Mouse (Mus musculus) midbrain, postnatal 0 days (tissue): Measurements from ENCODE around the gene Xrcc6. TPM values are rescaled to one million over a fixed set of nuclear protein-coding genes. Genes with fewer than 3 reads are reported as not detected.

Experiments used
- ATAC-seq: fragments of 200-750 bp; cut with Nextera tagmentation; 2 replicates; pipeline ENCODE4 v1.8.0; 2017; ENCODE audit warnings: moderate number of reproducible peaks, mild to moderate bottlenecking, moderate TSS enrichment, moderate library complexity; ENCODE audit not compliant: low FRiP score
- DNase-seq: peaks from one replicate; pipeline ENCODE4 v3.0.0-alpha.2; 2015; ENCODE audit warnings: low spot score
- H3K27ac ChIP-seq: fragments of 300-500 bp; sonication (generic); 2 replicates; pipeline ENCODE4 v1.5.1; 2014; ENCODE audit warnings: low read depth, mild to moderate bottlenecking, low read length, mixed read lengths
- H3K27me3 ChIP-seq: fragments of 300-500 bp; sonication (generic); 2 replicates; pipeline ENCODE4 v1.6.1; 2014; ENCODE audit warnings: low read length, control low read depth, mixed read lengths; ENCODE audit not compliant: insufficient read depth
- H3K36me3 ChIP-seq: fragments of 300-500 bp; sonication (generic); 2 replicates; pipeline ENCODE4 v1.6.1; 2014; ENCODE audit warnings: low read length, control low read depth, mixed read lengths; ENCODE audit not compliant: insufficient read depth
- H3K4me1 ChIP-seq: fragments of 300-500 bp; sonication (generic); 2 replicates; pipeline ENCODE4 v1.6.1; 2014; ENCODE audit warnings: mild to moderate bottlenecking, control low read depth, antibody characterized with exemption, low read length, mixed read lengths; ENCODE audit not compliant: insufficient read depth
- H3K4me2 ChIP-seq: fragments of 300-500 bp; sonication (generic); 2 replicates; pipeline ENCODE4 v1.6.1; 2014; ENCODE audit warnings: low read depth, mild to moderate bottlenecking, low read length, mixed read lengths; ENCODE audit not compliant: poor library complexity, severe bottlenecking
- H3K4me3 ChIP-seq: fragments of 300-500 bp; sonication (generic); 2 replicates; pipeline ENCODE4 v1.5.1; 2014; ENCODE audit warnings: low read depth, mild to moderate bottlenecking, low read length, moderate library complexity
- H3K9ac ChIP-seq: fragments of 300-500 bp; sonication (generic); replicated peaks from 2 replicates; pipeline ENCODE4 v1.6.1; 2014; ENCODE audit warnings: mild to moderate bottlenecking, low read length, moderate library complexity, mixed read lengths; ENCODE audit not compliant: poor library complexity, severe bottlenecking
- H3K9me3 ChIP-seq: fragments of 300-500 bp; sonication (generic); 2 replicates; pipeline ENCODE4 v1.6.1; 2016; ENCODE audit warnings: low read length, control low read depth
- CTCF ChIP-seq: IDR thresholded peaks from 2 replicates; pipeline ENCODE4 v1.5.1; 2016; ENCODE audit warnings: antibody characterized with exemption, mild to moderate bottlenecking
- WGBS: fragments of 180-500 bp; shearing (Covaris S2); extraction: QIAGEN DNeasy Blood & Tissue Kit; methylation state at CpG from one replicate; pipeline ENCODE4 v1.1.7; 2014; 5-methylcytosine and 5-hydroxymethylcytosine counted together
- polyA plus RNA-seq: library from polyadenylated mRNA; unstranded; fragments of >200 nt; fragmentation: Nextera tagmentation; extraction: Ambion mirVana; gene quantifications from 2 replicates; pipeline ENCODE4 v1.2.1, GENCODE M21; 2015
- total RNA-seq: library from RNA; depleted of rRNA; stranded (reverse); fragments of >200 nt; gene quantifications from 2 replicates; pipeline ENCODE4 v1.2.3, GENCODE M21; 2014

The Xrcc6 gene
- total and polyA plus RNA-seq, 2 experiments from 2014 or later: 23.2 to 25.6 TPM

DNA sequence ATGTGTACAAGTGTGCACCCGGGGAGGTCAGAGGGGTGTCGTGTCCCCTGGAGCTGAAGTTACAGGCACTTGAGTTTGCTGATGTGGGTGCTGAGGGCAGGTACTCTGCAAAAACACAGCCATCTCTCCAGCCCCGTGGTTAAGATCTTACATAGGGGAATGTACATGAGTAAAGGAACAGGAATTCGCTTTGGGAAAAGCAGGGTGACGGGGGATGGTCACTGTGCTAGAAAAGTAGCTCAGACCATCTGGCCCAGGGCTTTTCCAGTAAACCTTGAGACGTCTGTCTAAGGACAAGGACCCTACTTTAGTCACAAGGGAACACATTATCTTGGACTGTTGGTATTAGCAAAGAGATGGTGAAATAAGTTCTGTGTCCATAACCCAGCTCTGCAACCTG lies 24.3 kb downstream of the Xrcc6 start:
- Histone ChIP-seq H3K27me3 (no peaks in the 10 kb centered on the region), H3K36me3 (peaks cover 4% of the 10 kb centered on the region; the same call in 1 of the 2 replicates), H3K27ac (no peak overlapping the region), H3K9me3 (no peaks in the 10 kb centered on the region), H3K4me3 (no peak overlapping the region), H3K9ac (no peak overlapping the region), H3K4me1 (no peaks in the 10 kb centered on the region), H3K4me2 (no peak overlapping the region)
- DNase-seq (no peak), ATAC-seq (no peak)
- TF ChIP-seq CTCF: no peak
- WGBS: 88% methylated on average over 6 of the region's 6 CpGs

- Histone ChIP-seq H3K4me3 (peak overlapping the region; percentile 74), H3K27me3 (no peaks in the 10 kb centered on the region), H3K9ac (peak overlapping the region; percentile 79), H3K4me1 (no peaks in the 10 kb centered on the region), H3K27ac (peak overlapping the region; percentile 79), H3K4me2 (peak overlapping the region; percentile 92), H3K9me3 (no peaks in the 10 kb centered on the region), H3K36me3 (peaks cover 4% of the 10 kb centered on the region; the same call in 1 of the 2 replicates)
- ATAC-seq (no peak), DNase-seq (no peak)
- WGBS: 15% methylated on average over 9 of the region's 9 CpGs
- TF ChIP-seq CTCF: no peak
Measured at GRCm38 (mm10) chr15:82014745-82015391, 27.2 kb downstream of the Xrcc6 start.

DNA sequence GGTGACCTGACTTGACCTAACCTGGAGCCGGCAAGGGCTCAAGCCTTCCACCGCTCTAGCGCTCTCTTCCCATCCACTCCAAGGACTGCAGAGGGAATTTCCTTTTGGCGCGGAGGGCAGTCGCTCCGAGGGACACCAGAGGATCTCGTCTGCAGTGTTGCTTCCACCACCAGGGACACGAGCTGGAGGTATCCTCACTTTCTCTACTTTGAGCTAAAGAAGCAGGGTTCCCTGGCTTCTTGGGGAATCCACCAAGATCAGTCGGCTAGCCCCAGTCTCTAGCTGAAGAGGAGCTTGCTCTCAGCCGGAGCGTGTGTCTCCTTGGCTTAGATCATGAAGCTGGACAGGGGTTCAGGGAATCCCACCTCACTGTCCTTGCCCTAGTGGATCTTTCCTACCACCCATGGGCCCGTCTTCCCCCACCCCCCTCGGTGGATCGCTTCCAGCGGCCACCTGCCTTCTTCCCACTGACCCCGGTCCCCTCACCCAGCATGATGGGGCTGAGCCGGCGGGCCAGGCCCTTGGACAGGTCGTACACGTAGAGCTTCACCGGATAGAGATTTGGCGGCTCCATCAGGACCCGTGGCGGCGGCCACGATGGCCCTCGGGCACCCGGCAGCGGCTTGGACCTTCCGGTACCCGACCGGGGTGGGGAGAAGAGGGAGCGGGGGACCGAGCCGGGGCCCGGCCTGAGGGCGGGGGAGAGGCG lies 27.9 kb downstream of the Xrcc6 start:
- Histone ChIP-seq H3K36me3 (peaks cover 4% of the 10 kb centered on the region; the same call in 1 of the 2 replicates), H3K27me3 (no peaks in the 10 kb centered on the region), H3K4me1 (no peaks in the 10 kb centered on the region), H3K27ac (peak overlapping the region; percentile 79), H3K4me3 (peak overlapping the region; percentile 74), H3K4me2 (peak overlapping the region; percentile 92), H3K9me3 (no peaks in the 10 kb centered on the region), H3K9ac (peak overlapping the region; percentile 79)
- ATAC-seq (peak; percentile 41), DNase-seq (peak; percentile 25)
- peak; percentile 40 for TF ChIP-seq CTCF
- WGBS: under 1% methylated on average over 38 of the region's 39 CpGs

GRCm38 (mm10) chr15:82016101-82016808 lies 28.6 kb downstream of the Xrcc6 start:
- peak overlapping the region; percentile 74 for H3K4me3 ChIP-seq
- peak overlapping the region; percentile 79 for H3K27ac ChIP-seq
- peaks cover 4% of the 10 kb centered on the region; the same call in 1 of the 2 replicates for H3K36me3 ChIP-seq
- WGBS: under 1% methylated on average over 51 of the region's 53 CpGs
- DNase-seq: peak; percentile 98
- peak; percentile 47 for TF ChIP-seq CTCF
- H3K9me3 ChIP-seq: no peaks in the 10 kb centered on the region
- peak overlapping the region; percentile 79 for H3K9ac ChIP-seq
- no peaks in the 10 kb centered on the region for H3K27me3 ChIP-seq
- H3K4me2 ChIP-seq: peak overlapping the region; percentile 92
- H3K4me1 ChIP-seq: no peaks in the 10 kb centered on the region
- peak; percentile 96 for ATAC-seq

DNA sequence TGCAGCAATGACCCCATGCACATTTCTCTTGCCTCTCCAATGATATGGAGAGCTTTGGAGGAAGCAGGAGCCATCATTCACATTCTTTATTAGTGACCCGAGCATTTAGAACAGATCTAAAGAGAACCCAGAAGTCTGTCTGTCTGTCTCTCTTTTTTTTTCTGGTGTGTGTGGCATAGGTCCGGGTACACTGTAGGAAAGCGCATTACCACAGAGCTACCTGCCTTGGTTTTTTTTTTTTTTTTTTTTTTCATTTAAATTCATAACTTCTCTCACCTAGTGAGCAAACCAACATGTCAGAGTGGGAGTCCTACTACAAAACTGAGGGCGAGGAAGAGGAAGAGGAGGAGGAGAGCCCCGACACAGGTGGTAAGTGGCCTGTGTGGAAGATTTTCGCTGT lies 29.2 kb downstream of the Xrcc6 start:
- Histone ChIP-seq H3K9ac (peak overlapping the region; percentile 60), H3K4me3 (peak overlapping the region; percentile 74), H3K36me3 (peaks cover 4% of the 10 kb centered on the region; the same call in 1 of the 2 replicates), H3K27ac (peak overlapping the region; percentile 79), H3K27me3 (no peaks in the 10 kb centered on the region), H3K4me2 (peak overlapping the region; percentile 92), H3K9me3 (no peaks in the 10 kb centered on the region), H3K4me1 (no peaks in the 10 kb centered on the region)
- 27% methylated on average over 6 of the region's 6 CpGs for WGBS
- ATAC-seq (no peak), DNase-seq (peak; percentile 4)
- TF ChIP-seq CTCF: no peak
